Mouse (Mus musculus): ENCODE measurements at regions not wholly inside any gene's neighbourhood (a gene's known extent, or its start where the extent isn't known, plus 50 kb on each side); places are given as distances from the start of the nearest gene placed in this dataset.

GRCm38 (mm10) chr11:114472501-114473260, 195.6 kb upstream of the Rpl38 start:
- in situ Hi-C loops (cut with MboI; ENCODE audit: low pct_ligation_motif_present, low pct_unique_long_range_greater_than_20kb, low sequenced_read_pairs) (no loop called here), dilution Hi-C loops (cut with MboI; ENCODE audit: extremely low pct_ligation_motif_present, extremely low pct_unique_long_range_greater_than_20kb, low sequenced_read_pairs) (no loop called here)
- DNase-seq (ENCODE audit: extremely low read depth), result no peak
- Histone ChIP-seq H3K9ac (ENCODE audit: insufficient read depth, low read depth) (no peak overlapping the region), H3K4me1 (ENCODE audit: control insufficient read depth in 1 of 2, insufficient read depth in 2 of 2) (no peaks in the 10 kb centered on the region), H3K36me3 (replicated peaks in 1 of 2; ENCODE audit: control insufficient read depth in 1 of 2, insufficient read depth in 1 of 2, low read length in 1 of 2) (no peaks in the 10 kb centered on the region), H3K27me3 (replicated peaks) (peaks cover 77% of the 10 kb centered on the region), H3K4me2 (ENCODE audit: insufficient read depth, low read depth, poor library complexity, severe bottlenecking) (no peak overlapping the region), H3K9me3 (replicated peaks; ENCODE audit: low read length) (peaks cover 11% of the 10 kb centered on the region), H3K27ac (ENCODE audit: insufficient read depth, low read depth) (no peak overlapping the region), H3K4me3 (replicated peaks in 1 of 3; ENCODE audit: low read depth in 2 of 3, low read length in 2 of 3, poor library complexity in 1 of 3) (no peak overlapping the region), H3K79me2 (replicated peaks; ENCODE audit: control insufficient read depth, extremely low read depth, insufficient read depth, poor library complexity, severe bottlenecking) (no peaks in the 10 kb centered on the region)
- TF ChIP-seq TCF12 (IDR thresholded peaks at IDR 0.05; ENCODE audit: low read depth, low read length) (no peak), CHD1 (IDR thresholded peaks at IDR 0.05; ENCODE audit: low read depth, low read length) (no peak), MYC (IDR thresholded peaks at IDR 0.05; ENCODE audit: low read depth, low read length) (no peak), ELF1 (IDR thresholded peaks at IDR 0.05; ENCODE audit: low read depth, low read length) (no peak), ZMIZ1 (IDR thresholded peaks at IDR 0.05; ENCODE audit: low read depth, low read length) (no peak), UBTF (IDR thresholded peaks at IDR 0.05; ENCODE audit: low read depth, low read length) (no peak), JUND (conservative IDR thresholded peaks at IDR 0.05; ENCODE audit: low read depth, low read length) (no peak), BHLHE40 (IDR thresholded peaks at IDR 0.05; ENCODE audit: low read depth, low read length) (no peak)

GRCm38 (mm10) chr11:114468394-114468793, 199.9 kb upstream of the Rpl38 start:
- H3K4me2 ChIP-seq (ENCODE audit: insufficient read depth, low read depth, poor library complexity, severe bottlenecking), result no peak overlapping the region
- no peak overlapping the region for H3K9ac ChIP-seq (ENCODE audit: insufficient read depth, low read depth)
- no peak overlapping the region for H3K4me3 ChIP-seq (replicated peaks in 1 of 3; ENCODE audit: low read depth in 2 of 3, low read length in 2 of 3, poor library complexity in 1 of 3)
- DNase-seq (ENCODE audit: extremely low read depth), result no peak
- no peaks in the 10 kb centered on the region for H3K79me2 ChIP-seq (replicated peaks; ENCODE audit: control insufficient read depth, extremely low read depth, insufficient read depth, poor library complexity, severe bottlenecking)
- H3K4me1 ChIP-seq (ENCODE audit: control insufficient read depth in 1 of 2, insufficient read depth in 2 of 2), result no peaks in the 10 kb centered on the region
- TF ChIP-seq RCOR1 (conservative IDR thresholded peaks at IDR 0.05; ENCODE audit: low read depth, low read length), result no peak
- TF ChIP-seq ELF1 (IDR thresholded peaks at IDR 0.05; ENCODE audit: low read depth, low read length), result no peak
- TF ChIP-seq ZMIZ1 (IDR thresholded peaks at IDR 0.05; ENCODE audit: low read depth, low read length), result no peak
- TF ChIP-seq TCF12 (IDR thresholded peaks at IDR 0.05; ENCODE audit: low read depth, low read length), result no peak
- no peak for TF ChIP-seq MAZ (IDR thresholded peaks at IDR 0.05; ENCODE audit: low read depth, low read length)
- no peak for TF ChIP-seq TBP (conservative IDR thresholded peaks at IDR 0.05; ENCODE audit: low read depth, low read length)
- TF ChIP-seq GABPA (IDR thresholded peaks at IDR 0.05; ENCODE audit: insufficient replicate concordance, low read depth, low read length), result no peak
- no peak for TF ChIP-seq E2F4 (IDR thresholded peaks at IDR 0.05; ENCODE audit: insufficient replicate concordance, low read depth, low read length)
- no peak for TF ChIP-seq IRF4 (IDR thresholded peaks at IDR 0.05; ENCODE audit: low read depth, low read length)
- in situ Hi-C loops (cut with MboI; ENCODE audit: low pct_ligation_motif_present, low pct_unique_long_range_greater_than_20kb, low sequenced_read_pairs), result no loop called here
- no peaks in the 10 kb centered on the region for H3K36me3 ChIP-seq (replicated peaks in 1 of 2; ENCODE audit: control insufficient read depth in 1 of 2, insufficient read depth in 1 of 2, low read length in 1 of 2)
- dilution Hi-C loops (cut with MboI; ENCODE audit: extremely low pct_ligation_motif_present, extremely low pct_unique_long_range_greater_than_20kb, low sequenced_read_pairs), result no loop called here
- H3K9me3 ChIP-seq (replicated peaks; ENCODE audit: low read length), result peaks cover 11% of the 10 kb centered on the region
- H3K27me3 ChIP-seq (replicated peaks), result peaks cover 81% of the 10 kb centered on the region
- H3K27ac ChIP-seq (ENCODE audit: insufficient read depth, low read depth), result no peak overlapping the region

Data from CH12.LX (cell line).